Mouse (Mus musculus): ENCODE data around the gene Fgfr2.

The Fgfr2 gene

DNA sequence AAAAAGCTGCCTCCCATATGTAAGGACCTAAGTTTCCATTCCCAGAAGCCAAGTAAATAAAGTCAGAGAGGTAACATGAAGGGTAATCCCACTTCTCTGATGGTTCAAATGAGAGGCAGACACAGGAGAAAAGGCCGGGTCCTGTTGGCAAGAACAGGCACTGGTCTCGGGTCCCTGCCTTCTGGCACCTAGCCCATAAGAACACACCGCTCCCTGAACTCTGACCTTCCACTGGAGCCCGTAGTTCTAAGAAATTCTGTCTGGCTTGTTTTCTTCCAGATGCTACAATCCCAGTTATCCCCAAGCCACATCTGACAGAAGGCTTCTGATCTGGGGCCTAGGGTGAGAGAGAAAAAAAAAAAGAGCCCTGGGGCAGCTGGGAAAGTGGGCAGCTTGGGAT lies 34.7 kb downstream of the Fgfr2 start:
- DNase-seq (ENCODE audit: low read depth, low spot score), result no peak

DNA sequence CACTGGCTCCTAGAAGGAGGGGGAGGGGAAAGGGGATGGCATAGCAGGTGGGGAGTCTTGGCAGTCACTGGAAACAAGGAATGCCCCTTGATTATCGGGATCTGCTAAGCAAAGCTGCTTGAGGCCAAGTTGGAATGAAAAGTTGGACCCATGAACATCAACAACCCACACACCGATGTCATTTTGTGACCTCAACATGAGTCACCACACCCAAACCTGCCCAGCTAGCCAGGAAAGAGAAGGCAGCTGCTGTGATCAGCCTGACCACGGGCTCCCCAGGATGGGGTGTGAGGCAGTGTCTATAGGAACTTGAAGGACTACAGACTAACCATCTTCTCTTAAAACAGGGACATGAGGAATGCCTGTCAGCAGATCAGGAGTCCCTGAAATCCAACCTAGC lies 37.7 kb downstream of the Fgfr2 start:
- DNase-seq (ENCODE audit: low read depth, low spot score), result no peak

DNA sequence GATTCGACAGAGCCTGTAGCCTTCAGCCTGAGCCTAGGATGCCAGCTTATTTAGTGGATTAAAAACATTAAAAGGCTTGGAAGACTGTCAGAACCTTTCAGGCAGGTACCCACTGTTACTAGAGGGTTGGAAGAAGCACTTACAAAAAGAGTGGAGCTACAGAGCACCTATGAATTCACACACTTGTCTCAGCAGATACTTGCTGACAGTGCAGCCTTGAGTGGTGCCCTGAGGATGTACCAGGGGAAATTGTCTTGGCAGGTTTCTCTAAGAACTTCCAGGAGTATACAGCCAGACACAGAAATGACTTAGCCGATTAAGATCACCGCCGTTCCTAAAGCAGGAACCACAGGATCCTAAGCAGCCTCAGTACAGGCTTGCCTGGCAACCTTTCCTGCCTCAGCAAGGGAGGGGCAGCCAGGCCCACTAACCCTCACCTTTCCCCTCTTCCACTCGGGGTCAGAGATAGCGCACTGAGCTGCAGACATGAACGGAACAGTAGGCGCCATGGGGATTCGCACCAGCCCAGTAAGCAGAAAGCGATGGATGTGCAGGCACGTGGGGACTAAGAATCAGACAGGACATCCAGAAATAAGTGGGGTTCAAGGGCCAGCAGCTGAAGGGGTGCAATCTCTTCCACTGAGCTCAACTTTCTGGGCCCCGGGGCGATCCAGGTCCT lies 39.1 kb downstream of the Fgfr2 start:
- no peak for DNase-seq (ENCODE audit: low read depth, low spot score)

DNA sequence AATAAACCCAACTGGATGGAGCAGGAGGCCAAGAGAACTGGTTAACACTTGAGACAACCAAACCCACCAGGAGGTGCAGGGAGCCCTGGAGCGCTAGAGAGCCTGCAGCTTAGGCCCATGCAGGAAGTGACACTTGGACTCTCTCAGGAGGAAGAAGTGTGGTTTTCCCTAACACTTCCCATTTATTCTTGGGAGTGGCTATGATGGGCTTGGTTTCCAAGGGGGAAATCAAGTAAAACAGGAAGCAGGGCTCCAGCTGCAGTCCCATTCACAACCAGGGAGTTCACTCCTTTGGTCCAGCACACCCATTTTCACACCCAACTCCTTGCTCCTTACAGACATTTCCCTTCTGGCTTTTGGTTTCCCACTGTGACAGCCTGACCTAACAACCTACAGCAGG lies 44.2 kb downstream of the Fgfr2 start:
- DNase-seq (ENCODE audit: low read depth, low spot score), result no peak

DNA sequence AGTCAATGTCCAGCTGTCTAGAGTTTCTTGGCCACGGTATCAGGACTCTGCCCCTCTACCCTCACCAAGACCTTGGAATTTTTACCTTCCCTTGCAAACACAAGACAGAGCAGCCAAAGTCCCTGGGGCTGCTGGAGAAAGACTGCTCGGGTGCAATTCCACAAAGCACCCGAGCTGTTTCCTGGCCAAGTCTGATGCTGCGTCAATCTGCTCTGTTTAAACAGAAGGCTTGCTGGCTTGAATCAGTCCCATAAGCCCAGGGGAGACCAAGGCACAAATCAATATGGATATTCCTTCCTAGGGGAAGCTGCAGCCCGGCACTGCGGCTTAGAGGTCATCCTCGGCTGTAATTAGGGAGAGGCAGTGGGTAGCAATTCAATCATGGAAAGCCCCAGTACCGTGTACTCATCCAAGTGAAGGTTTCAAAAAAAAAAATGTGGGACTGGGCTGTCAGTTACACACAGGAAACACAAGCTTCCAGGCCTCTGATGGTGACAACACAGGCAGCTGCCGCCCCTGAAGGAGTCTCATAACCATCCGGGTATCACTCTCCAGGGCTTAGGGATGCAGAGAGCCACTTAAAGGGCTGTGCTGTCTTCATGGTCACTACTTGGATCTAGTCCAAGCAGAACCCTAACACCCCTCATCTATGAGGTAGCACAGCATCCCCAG lies 48.6 kb downstream of the Fgfr2 start:
- no peak for DNase-seq (ENCODE audit: low read depth, low spot score)

DNA sequence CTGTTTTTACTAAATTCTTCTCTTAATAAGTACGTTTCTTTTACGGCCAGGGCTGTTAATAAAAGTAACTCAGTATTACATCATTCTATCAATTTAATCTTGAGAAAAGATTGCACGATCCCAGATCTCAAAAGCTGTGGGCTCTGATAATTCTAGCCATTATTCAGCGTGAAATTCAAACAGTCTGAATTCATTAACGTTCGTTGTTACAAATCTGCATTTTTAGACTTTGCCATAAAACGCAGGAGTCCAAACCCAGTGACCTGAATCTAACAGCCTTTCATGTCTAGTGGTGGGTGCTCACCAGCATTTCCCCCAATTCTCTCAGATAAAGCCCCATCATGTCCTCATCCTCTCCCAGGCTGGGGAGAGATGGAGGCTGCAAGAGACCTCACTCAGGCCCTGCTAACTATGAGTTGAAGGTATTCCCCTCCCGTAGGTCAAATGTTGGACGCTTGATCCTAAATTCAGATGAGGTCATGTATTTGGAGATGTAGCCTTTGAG lies 50.0 kb downstream of the Fgfr2 start:
- no peak for DNase-seq (ENCODE audit: low read depth, low spot score)

DNA sequence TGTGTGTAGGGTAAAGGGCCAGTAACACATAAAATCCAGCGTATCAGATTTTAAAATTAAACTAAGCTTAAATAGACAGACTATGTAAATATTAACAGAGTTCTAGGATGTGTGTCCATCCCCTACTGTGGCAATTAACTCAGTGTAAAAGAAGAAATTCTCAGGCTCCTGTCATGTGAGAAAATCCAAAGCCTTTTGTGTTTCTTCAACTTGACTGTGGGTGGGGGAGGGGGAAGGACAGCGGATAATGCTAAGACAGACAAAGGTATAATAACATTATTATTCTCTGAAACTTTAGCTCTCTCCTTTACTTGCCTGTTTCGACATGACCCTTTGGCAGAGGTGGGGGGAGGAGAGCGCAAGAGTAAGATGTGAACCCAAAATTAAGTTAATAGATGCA lies 50.6 kb downstream of the Fgfr2 start:
- no peak for DNase-seq (ENCODE audit: low read depth, low spot score)

DNA sequence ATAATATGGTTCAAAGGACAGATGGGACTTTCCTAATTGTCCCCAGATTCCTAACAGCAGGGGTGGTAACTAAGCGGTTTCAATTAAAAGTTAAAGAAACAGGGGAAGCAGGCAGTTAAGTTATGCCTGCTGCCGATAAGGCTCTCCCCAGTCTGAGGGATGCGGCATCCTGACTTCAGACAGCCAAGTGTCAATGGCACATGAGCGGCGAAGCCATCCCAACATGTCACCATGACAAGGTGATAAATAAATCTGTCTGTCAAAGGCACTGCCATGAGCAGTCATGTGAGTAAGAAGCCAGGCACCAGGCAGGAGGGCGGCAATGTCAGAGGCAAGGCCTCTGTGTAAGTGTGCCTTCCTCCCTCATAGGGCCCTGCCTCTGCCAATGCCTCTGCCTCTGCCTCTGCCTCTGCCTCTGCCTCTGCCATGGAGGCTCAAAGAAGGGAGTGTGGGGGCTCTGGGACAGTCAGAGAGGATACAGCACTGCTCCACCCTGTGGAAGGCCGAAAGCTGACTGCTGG lies 55.8 kb downstream of the Fgfr2 start:
- DNase-seq (ENCODE audit: low read depth, low spot score), result no peak

DNA sequence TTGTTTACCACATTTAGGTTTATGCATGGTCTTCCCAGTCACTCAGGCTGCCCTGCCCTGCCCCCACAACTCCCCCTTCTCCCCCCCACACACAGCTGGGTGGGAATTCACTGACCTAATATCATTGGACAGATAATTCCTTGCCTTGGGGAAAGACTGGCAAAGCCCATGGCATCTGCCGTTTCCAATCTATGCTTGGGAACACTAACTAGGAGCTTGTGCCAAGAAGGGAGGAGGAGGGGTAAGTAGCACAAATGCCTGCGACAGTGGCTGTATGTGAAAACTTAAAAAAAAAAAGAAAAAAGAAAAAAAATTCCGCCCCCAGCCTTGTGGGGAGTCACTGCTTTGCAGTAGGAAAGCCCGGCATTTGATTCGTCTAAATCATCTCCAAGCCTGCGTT lies 56.4 kb downstream of the Fgfr2 start:
- peak; percentile 82 for DNase-seq (ENCODE audit: low read depth, low spot score)

DNA sequence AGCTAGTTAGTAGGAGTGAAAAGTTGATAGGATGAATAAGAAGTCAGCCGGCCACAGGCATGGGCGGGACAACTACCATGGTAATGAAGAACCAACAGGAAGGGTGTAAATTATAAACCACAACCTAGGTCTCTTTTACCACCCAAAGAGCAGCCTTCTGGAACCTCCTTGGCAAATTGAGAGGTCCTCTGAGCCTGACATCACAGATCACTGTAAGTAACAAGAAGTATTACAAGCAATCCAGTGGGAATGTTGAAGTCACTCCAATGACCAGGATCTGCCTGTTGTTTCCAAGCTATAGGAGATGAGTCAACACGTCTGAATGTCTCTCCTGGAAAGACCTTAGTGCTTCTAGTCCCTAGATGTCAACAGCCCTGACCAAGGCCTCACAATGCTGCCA lies 61.1 kb downstream of the Fgfr2 start:
- DNase-seq (ENCODE audit: low read depth, low spot score), result no peak

DNA sequence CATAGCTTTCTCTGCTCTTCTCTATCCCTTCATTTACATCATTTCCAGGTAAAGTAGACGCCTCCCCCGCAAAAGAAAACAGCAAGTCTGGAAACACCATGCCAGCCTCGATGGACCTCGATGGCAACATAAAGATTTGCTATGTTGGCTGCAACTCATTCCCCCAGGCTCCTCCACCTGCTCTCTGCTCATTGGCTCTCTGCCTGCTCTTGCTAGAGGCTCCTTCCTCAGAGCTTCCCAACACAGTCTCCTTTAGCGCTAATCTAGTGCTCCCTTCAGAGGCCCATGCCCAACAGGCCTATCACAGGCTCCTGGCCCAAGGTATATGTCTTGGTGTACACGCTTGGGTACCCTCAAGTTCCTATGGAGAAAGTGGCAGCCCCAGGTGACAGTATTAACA lies 63.0 kb downstream of the Fgfr2 start:
- no peak for DNase-seq (ENCODE audit: low read depth, low spot score)

DNA sequence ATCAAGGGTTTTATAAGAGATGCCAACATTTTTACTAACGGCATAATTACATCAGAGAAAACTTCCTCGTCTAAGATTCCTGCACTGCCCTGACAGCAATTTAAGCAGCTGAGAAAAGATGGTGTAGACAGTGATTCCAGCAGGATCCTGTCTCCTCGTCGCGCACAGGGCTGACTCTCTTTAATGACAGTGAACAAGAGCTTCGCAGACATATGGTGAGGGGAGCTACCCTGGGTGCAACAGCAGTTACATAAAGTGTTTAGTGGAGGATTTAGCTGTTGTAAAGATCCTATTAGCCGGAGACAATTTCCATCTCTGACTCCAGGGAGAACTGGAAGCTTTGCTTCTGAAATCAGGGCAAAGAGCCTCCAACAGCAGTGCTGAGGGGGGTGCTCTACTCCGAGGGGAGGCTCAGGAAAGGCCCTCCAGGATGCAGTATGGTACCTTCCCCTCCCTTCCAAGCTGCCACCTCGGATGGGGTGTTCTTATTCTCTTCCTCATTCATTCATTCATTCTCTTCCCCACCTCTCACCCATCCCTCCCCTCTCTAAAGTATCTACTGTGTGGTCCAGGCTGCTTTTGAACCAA lies 63.5 kb downstream of the Fgfr2 start:
- DNase-seq (ENCODE audit: low read depth, low spot score), result peak; percentile 27

DNA sequence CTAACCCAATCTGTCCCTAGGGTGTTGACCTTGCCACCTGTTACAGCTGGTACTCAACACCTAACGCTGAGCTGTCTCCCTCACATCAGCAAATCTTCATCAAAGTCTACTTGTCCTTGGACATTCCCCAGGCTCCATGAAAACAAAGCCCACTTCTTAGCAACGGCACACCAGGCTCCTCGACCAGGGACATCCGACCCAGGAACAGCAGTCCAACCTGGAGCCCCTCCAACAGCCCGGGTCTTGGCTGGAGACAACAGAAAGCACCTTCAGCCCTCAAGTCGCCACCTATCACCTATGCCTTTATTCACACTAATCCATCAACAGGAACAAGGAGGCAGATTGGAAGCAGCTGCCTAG lies 64.0 kb downstream of the Fgfr2 start:
- no peak for DNase-seq (ENCODE audit: low read depth, low spot score)

DNA sequence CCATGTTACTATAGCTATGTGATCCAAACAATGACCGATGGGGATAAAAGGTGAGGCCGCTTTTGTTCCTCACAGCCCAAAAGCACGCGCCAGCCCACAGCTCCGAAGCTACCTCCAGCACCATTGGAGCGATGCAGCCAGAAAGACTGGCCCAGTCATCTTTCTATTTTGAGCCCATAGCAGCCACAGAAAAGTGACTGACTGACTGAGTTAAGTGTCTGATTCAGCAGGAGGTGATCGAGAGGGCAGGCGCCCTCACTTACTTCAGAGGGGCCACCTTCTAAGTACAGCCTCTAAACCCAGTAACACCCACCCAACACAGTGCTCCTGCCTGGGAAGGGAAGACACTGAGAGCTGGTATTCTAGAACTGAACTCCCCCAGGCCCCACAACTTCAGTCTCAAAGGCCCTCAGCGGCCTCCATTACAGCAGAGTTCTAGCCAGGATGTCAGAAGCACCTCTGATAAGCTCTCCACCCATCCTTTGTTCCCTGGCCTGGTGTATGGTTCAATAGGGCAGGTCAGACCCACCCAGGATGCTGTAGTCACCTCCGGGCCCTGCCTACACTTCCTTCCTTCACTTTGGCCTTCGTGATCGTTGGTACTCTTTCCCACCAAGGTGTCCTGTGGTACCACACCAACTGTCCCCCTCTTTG lies 64.5 kb downstream of the Fgfr2 start:
- DNase-seq (ENCODE audit: low read depth, low spot score), result no peak

DNA sequence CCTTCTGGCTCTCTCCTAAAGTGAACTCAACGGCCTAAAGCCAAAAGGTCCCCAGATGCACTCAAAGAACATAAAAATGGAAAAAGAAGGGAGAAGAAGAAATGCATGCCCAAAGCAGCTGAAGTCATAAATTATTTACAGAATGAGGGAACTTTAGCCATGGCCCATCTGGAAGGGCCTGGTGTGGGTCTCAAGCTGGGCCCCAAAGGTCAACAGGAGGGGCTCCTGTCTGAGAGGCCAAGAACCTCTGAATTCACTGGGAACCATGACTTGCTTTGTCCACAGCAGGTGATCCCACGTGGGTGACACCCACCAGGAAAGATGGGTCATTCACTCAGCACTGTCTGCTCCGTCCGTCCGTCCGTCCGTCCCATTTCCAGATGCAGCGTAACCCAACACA lies 66.2 kb downstream of the Fgfr2 start:
- no peak for DNase-seq (ENCODE audit: low read depth, low spot score)

DNA sequence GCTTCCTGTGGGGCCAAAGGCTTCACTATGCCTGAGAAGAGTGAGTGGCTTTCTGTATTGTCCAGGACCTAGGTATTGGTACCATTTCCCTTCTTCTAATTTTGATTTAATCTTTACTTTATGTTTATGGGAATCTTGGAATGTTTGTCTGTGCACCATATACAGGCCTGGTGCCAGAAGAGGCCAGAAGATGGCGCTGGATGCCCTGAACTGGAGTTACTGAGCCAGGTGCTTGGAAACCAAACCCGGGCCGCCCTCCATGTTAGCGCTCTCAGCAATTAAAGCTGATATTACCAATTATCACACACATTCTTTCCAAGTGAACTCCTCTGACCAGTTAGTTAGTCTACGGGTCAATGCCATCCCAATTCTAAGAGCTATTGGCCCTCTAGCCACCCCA lies 68.7 kb downstream of the Fgfr2 start:
- no peak for DNase-seq (ENCODE audit: low read depth, low spot score)

DNA sequence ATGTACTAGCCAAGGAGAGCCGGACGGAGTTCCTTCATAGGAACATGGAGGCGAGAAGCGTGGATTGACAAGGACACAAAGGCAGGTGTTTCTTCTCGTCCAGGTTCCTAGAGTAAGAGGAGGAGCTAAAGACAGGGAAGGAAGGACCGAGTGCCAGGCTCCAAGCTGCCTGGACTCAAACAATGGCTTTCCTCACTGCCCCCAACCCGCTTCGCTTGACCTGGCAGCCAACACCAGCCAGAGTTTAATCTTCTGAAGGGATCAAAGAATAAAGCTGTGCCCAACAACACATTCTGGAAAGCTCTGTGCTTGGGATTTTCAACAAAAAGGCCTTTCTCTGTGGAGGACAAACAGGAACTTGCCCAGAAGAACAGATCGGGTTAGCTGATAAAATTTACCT lies 69.4 kb downstream of the Fgfr2 start:
- DNase-seq (ENCODE audit: low read depth, low spot score), result no peak

DNA sequence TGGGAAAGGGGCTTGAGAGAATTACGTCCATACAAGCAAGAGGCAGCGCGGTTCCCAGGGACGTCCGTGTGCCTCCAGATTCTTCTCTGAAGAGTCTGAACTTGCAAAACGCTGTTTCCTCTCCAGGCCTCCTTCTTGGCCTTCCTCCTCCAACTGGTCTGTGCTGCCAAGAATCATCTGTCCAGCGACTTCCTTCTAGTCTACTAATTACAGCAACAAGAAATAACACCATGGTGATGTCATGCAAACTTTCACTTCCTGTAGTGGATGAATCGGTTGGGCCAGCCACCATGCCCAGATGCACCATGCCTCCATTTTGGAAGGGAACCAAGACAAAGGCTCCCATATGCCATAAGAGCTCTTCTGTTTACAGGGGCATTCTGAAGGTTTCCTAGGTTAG lies 70.3 kb downstream of the Fgfr2 start:
- peak; percentile 29 for DNase-seq (ENCODE audit: low read depth, low spot score)

DNA sequence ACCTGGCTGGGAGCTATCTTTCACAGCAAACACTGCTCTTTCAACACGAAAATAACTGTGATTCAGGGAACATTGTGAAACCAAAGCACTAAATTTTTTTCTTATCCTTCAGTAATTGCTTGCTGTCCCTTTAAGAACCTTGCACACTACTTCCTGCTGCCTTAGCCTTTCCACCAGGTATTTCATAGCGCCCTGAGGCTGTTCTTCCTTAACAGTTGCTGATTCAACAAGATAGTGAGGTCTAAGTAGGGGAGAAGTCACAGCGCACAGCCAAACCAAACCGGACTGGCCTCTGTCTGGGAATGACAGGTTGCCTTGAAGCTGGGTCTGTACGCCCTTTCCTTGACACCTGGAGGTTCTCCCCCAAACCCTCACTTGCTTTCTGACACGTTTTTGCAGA lies 72.5 kb downstream of the Fgfr2 start:
- no peak for DNase-seq (ENCODE audit: low read depth, low spot score)

DNA sequence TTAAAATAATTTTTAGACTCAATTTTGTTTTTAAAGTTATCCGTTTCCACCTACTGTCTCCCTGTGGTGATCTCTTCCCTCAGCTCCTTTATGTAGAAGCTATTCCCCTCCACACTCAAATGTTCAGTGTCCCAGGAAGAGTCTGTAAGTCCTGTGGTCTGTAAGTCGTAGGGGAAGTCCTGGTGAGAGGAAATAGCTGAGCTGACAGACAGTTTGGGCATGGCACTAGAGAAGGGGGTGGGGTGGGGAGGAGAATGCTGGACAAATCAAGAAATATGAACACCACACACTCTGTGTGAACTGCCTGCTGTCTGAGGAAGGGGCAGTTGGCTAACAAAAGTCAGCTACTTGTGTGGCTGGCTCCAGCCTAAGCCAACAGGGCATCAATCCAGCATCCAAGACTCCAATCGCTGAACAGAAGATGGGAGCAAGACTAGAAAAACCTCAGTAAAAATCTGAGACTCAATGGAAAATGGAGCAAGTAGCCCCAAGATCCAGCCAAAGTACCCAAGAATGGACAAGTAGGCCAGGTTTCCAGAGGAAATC lies 75.0 kb downstream of the Fgfr2 start:
- DNase-seq (ENCODE audit: low read depth, low spot score), result no peak

DNA sequence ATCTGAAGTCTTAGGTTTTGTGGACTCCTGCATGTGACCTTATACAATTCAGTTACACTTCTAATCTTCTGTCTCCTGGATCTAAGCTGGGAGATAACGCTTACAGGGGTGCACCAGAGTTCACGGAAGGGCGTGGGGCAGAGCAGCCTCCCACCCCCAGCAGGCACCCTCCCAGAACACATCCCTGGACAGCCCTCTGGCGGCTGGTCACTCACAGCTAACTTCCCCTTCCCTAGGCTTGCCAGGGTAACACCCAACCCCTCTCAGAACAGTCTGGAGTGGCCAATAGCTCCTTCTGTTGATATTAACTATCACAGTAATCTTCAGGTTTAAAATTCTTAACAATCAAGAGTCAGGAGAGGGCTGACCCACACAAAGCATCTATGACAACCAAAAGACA lies 75.9 kb downstream of the Fgfr2 start:
- no peak for DNase-seq (ENCODE audit: low read depth, low spot score)

DNA sequence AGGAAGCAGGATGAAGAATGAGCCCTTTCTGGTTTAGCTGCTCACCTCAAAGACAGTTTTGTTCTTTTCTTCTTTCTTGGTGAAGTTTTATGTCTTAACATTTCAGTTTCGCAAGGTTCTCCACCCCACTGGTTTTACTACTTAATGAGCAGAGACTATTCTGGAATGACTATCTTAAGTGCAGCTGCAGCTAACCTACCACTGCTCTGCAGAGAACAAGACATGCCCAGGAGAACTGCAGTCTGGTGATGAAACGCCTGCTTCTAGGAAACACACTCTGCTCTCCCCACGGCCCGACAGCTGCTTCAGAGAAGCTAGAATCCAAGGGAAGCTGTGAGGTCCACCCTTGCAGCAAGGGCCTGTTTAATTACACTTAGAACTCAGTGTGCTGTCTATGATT lies 78.4 kb downstream of the Fgfr2 start:
- no peak for DNase-seq (ENCODE audit: low read depth, low spot score)
